Mouse (Mus musculus) testis, adult 2 months (tissue): ENCODE measurements at regions not wholly inside any gene's neighbourhood (a gene's known extent, or its start where the extent isn't known, plus 50 kb on each side); places are given as distances from the start of the nearest gene placed in this dataset.

Source experiments
- CTCF ChIP-seq: fragments of 200-500 bp; IDR thresholded peaks from 2 replicates; pipeline ENCODE4 v1.5.1; 2012; ENCODE audit warnings: low read depth, mild to moderate bottlenecking, inconsistent platforms, low read length, moderate library complexity; ENCODE audit not compliant: control insufficient read depth, insufficient read depth, insufficient replicate concordance
- POLR2A ChIP-seq: fragments of 200-500 bp; IDR thresholded peaks from 2 replicates; pipeline ENCODE4 v1.6.1; 2012; ENCODE audit warnings: low read depth, mild to moderate bottlenecking, inconsistent platforms, low read length, moderate library complexity; ENCODE audit not compliant: control insufficient read depth

DNA sequence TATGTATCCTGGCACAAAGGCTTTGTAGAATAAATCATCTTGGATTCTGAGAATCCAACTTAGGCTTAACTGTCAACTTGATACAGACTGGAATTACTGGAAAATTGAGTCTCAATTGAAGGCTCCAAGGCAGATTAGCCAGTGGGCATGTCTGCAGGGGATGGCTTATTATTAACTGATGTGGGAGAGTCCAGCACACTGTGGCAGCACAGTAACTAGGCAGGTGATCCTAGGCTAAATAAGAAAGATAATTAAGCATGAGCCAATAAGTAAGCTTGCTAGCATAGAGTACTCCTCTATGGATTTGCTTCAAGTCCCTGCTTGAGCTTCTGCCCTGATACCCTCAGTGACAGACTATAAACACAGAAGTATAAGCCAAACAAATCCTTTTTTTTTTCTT is 279.7 kb upstream of the Sstr1 start:
- TF ChIP-seq POLR2A (no peak), CTCF (no peak)
